ENCODE assay signal across 8 mouse cellular contexts in genomic region chr4:111414399-111414798, GRCm38 (mm10). TPM values are rescaled to one million over a fixed set of nuclear protein-coding genes. Genes with fewer than 3 reads are reported as not detected.
DNase-seq lines count a peak whose midpoint lies in the region; ATAC-seq and TF ChIP-seq lines count a peak whose summit lies in the region.

No protein-coding gene starts in this region.

- H3K36me3 ChIP-seq in hindbrain, embryonic 12.5 days: peaks cover 13% of the 10 kb centered on the region
- H3K36me3 ChIP-seq in liver, embryonic 14.5 days (replicated peaks; ENCODE audit: control insufficient read depth, insufficient read depth, low read depth): no peaks in the 10 kb centered on the region

- no peak for TF ChIP-seq EP300 in liver, embryonic 14.5 days (IDR thresholded peaks at IDR 0.05; ENCODE audit: low read depth)

- peak overlapping the region; percentile 25; the same call in 1 of the 2 replicates for H3K27ac ChIP-seq in hindbrain, embryonic 12.5 days
- no peak overlapping the region for H3K27ac ChIP-seq in liver, embryonic 14.5 days

- under 1% methylated on average over 6 of the region's 6 CpGs for WGBS in hindbrain, embryonic 12.5 days
- WGBS in liver, embryonic 14.5 days (ENCODE audit: insufficient replicate concordance): 1% methylated on average over 6 of the region's 6 CpGs

- H3K4me3 ChIP-seq in hindbrain, embryonic 12.5 days: peak overlapping the region; percentile 89
- H3K4me3 ChIP-seq in liver, embryonic 14.5 days (ENCODE audit: insufficient read depth in 1 of 2, low read depth in 2 of 2, low read length in 2 of 2): peak overlapping the region; percentile 43 to 55

- DNase-seq in adrenal gland, postnatal 14 days: peak; percentile 16
- no peak for DNase-seq in adrenal gland, postnatal 4 days (ENCODE audit: low spot score in 2 of 2)
- DNase-seq in urinary bladder, postnatal 14 days (ENCODE audit: low spot score): peak; percentile 18
- no peak for DNase-seq in urinary bladder, adult 2 months (ENCODE audit: low spot score)
- DNase-seq in liver, embryonic 14.5 days (ENCODE audit: low read depth in 3 of 3, low spot score in 3 of 3): no peak
- no peak for DNase-seq in embryo, embryonic 11 days

- TF ChIP-seq CTCF in liver, embryonic 14.5 days (IDR thresholded peaks at IDR 0.05; ENCODE audit: low read depth): no peak

- H3K4me2 ChIP-seq in hindbrain, embryonic 12.5 days (replicated peaks): peak overlapping the region; percentile 70
- H3K4me2 ChIP-seq in liver, embryonic 14.5 days (ENCODE audit: low read depth): peak overlapping the region; percentile 60

- ATAC-seq in hindbrain, embryonic 12.5 days (ENCODE audit: low FRiP score): peak; percentile 30
- no peak for ATAC-seq in liver, embryonic 14.5 days (ENCODE audit: insufficient read depth)
- ATAC-seq in inflammation-experienced regulatory T-cells, adult 6 months: no peak

- peaks cover 35% of the 10 kb centered on the region for H3K4me1 ChIP-seq in hindbrain, embryonic 12.5 days
- H3K4me1 ChIP-seq in liver, embryonic 14.5 days (replicated peaks; ENCODE audit: control insufficient read depth in 2 of 2, insufficient read depth in 2 of 2, low read length in 1 of 2): no peaks in the 10 kb centered on the region

- no peaks in the 10 kb centered on the region for H3K27me3 ChIP-seq in hindbrain, embryonic 12.5 days
- peaks cover 19% of the 10 kb centered on the region for H3K27me3 ChIP-seq in liver, embryonic 14.5 days (ENCODE audit: control insufficient read depth, insufficient read depth, low read length)

- H3K9me3 ChIP-seq in hindbrain, embryonic 12.5 days (replicated peaks): no peaks in the 10 kb centered on the region
- no peaks in the 10 kb centered on the region for H3K9me3 ChIP-seq in liver, embryonic 14.5 days (ENCODE audit: control insufficient read depth, low read length)

- peak overlapping the region; percentile 96 for H3K9ac ChIP-seq in hindbrain, embryonic 12.5 days
- no peak overlapping the region for H3K9ac ChIP-seq in liver, embryonic 14.5 days (replicated peaks)

RNA-seq across cellular contexts. Expression of gene Bend5, which starts 0.4 kb away (rescaled TPM):
- 11.0 and 14.6 TPM in 2 replicates for total RNA-seq in adrenal gland, postnatal 14 days (2021)
- total RNA-seq in adrenal gland, postnatal 4 days (2021): 10 to 100 TPM; 18.8 to 22.2 TPM
- 16.5 and 16.8 TPM in 2 replicates for polyA plus RNA-seq in urinary bladder, adult 2 months (2012; rRNA removed)
- 68.2 and 70.2 TPM in 2 replicates for polyA plus RNA-seq in hindbrain, embryonic 12.5 days (2016; fragmentation: Nextera tagmentation; extraction: Ambion mirVana)
- 0.28 and 0.32 TPM in 2 replicates for polyA plus RNA-seq in liver, embryonic 14.5 days (2012; rRNA removed)
- polyA plus RNA-seq in liver, embryonic 14.5 days (2014; fragmentation: Nextera tagmentation; extraction: Ambion mirVana): 0.39 and 0.47 TPM in 2 replicates
- polyA plus RNA-seq in inflammation-experienced regulatory T-cells, adult 6 months (2017; shearing (Covaris generic)): under 1 TPM in 1 of 3 experiments, not detected in 2; 0.67 TPM

Comparison
In these comparisons a context has a peak if more than half of its experiments do, and no peak if none do; other contexts are left out.
1. DNase-seq: peak in adrenal gland, postnatal 14 days (single experiment) and urinary bladder, postnatal 14 days (single experiment); none in adrenal gland, postnatal 4 days (0 of 2), urinary bladder, adult 2 months (single experiment), liver, embryonic 14.5 days (0 of 3) and embryo, embryonic 11 days (single experiment).
2. RNA of gene Bend5, which starts 0.4 kb away (polyA plus RNA-seq): 68.2 to 70.2 TPM in hindbrain, embryonic 12.5 days and 16.5 to 16.8 TPM in urinary bladder, adult 2 months; 0.28 to 0.47 TPM in liver, embryonic 14.5 days and 0.67 TPM in inflammation-experienced regulatory T-cells, adult 6 months; every median in the first group is over 10 times any median in the second.